Mouse (Mus musculus) intestine, embryonic 15.5 days (tissue): ENCODE data around the gene Alkbh6. TPM values are rescaled to one million over a fixed set of nuclear protein-coding genes. Genes with fewer than 3 reads are reported as not detected.

Experiments
- ATAC-seq: fragments of 200-750 bp; cut with Nextera tagmentation; 2 replicates; pipeline ENCODE4 v1.8.0; 2017; ENCODE audit warnings: moderate TSS enrichment, moderate library complexity
- H3K27ac ChIP-seq: fragments of 300-500 bp; sonication (generic); 2 replicates; pipeline ENCODE4 v1.5.1; 2015; ENCODE audit warnings: mild to moderate bottlenecking, inconsistent platforms
- H3K27me3 ChIP-seq: fragments of 300-500 bp; sonication (generic); replicated peaks from 2 replicates; pipeline ENCODE4 v1.6.1; 2015; ENCODE audit warnings: inconsistent platforms
- H3K36me3 ChIP-seq: fragments of 300-500 bp; sonication (generic); 2 replicates; pipeline ENCODE4 v1.6.1; 2015; ENCODE audit warnings: inconsistent platforms
- H3K4me1 ChIP-seq: fragments of 300-500 bp; sonication (generic); replicated peaks from 2 replicates; pipeline ENCODE4 v1.6.1; 2015; ENCODE audit warnings: inconsistent platforms
- H3K4me2 ChIP-seq: fragments of 300-500 bp; sonication (generic); replicated peaks from 2 replicates; pipeline ENCODE4 v1.6.1; 2015; ENCODE audit warnings: mild to moderate bottlenecking, inconsistent platforms
- H3K4me3 ChIP-seq: fragments of 300-500 bp; sonication (generic); replicated peaks from 2 replicates; pipeline ENCODE4 v1.5.1; 2015; ENCODE audit warnings: inconsistent platforms
- H3K9ac ChIP-seq: fragments of 300-500 bp; sonication (generic); 2 replicates; pipeline ENCODE4 v1.6.1; 2015; ENCODE audit warnings: inconsistent platforms
- H3K9me3 ChIP-seq: fragments of 300-500 bp; sonication (generic); 2 replicates; pipeline ENCODE4 v1.6.1; 2016; ENCODE audit warnings: inconsistent platforms
- WGBS: fragments of 180-500 bp; shearing (Covaris S2); methylation state at CpG from one replicate; pipeline ENCODE4 v1.1.7; 2015; 5-methylcytosine and 5-hydroxymethylcytosine counted together
- polyA plus RNA-seq: library from polyadenylated mRNA; unstranded; fragments of >200 nt; fragmentation: Nextera tagmentation; extraction: Ambion mirVana; gene quantifications from 2 replicates; pipeline ENCODE4 v1.2.1, GENCODE M21; 2015

Alkbh6 gene
- polyA plus RNA-seq, 1 experiment from 2014 or later = 63.9 TPM

- no peak for ATAC-seq
- 54% methylated on average over 6 of the region's 6 CpGs for WGBS
Measured at GRCm38 (mm10) chr7:30363344-30363738, 54.8 kb downstream of the Alkbh6 start.

More at GRCm38 (mm10) chr7:30363344-30363738, 54.8 kb downstream of the Alkbh6 start:
- Histone ChIP-seq H3K27ac (no peak overlapping the region), H3K4me2 (peak overlapping the region; percentile 85), H3K9me3 (no peaks in the 10 kb centered on the region), H3K27me3 (peaks cover 7% of the 10 kb centered on the region; the same call in 1 of the 2 replicates), H3K4me1 (peaks cover 21% of the 10 kb centered on the region), H3K4me3 (peak overlapping the region; percentile 62), H3K9ac (peak overlapping the region; percentile 66), H3K36me3 (peaks cover 4% of the 10 kb centered on the region; the same call in 1 of the 2 replicates)

Other genes starting within 250 kb of the Alkbh6 start
- 3.9 and 4.5 TPM in 2 replicates for gene Zfp82, start 235.8 kb upstream of the Alkbh6 start, polyA plus RNA-seq
- 1.2 and 1.5 TPM in 2 replicates for gene Gm26920, start 218.3 kb upstream of the Alkbh6 start, polyA plus RNA-seq
- gene Zfp566, start 218.2 kb upstream of the Alkbh6 start, polyA plus RNA-seq = 6.0 and 6.1 TPM in 2 replicates
- 71.0 and 82.3 TPM in 2 replicates for gene Zfp260, start 213.9 kb upstream of the Alkbh6 start, polyA plus RNA-seq
- gene Zfp382, start 186.8 kb upstream of the Alkbh6 start, polyA plus RNA-seq = 6.7 and 8.3 TPM in 2 replicates
- gene Zfp146, start 139.0 kb upstream of the Alkbh6 start, polyA plus RNA-seq = 12.2 and 13.6 TPM in 2 replicates
- gene Cox7a1, start 124.6 kb upstream of the Alkbh6 start, polyA plus RNA-seq = 30.7 and 34.3 TPM in 2 replicates
- 83.7 and 101 TPM in 2 replicates for gene Capns1, start 109.9 kb upstream of the Alkbh6 start, polyA plus RNA-seq
- gene Polr2i, start 76.8 kb upstream of the Alkbh6 start, polyA plus RNA-seq = 115 and 116 TPM in 2 replicates
- gene Tbcb, start 76.4 kb upstream of the Alkbh6 start, polyA plus RNA-seq = 136 and 148 TPM in 2 replicates
- not detected in 2 replicates for gene Ovol3, start 73.0 kb upstream of the Alkbh6 start, polyA plus RNA-seq
- gene Thap8, start 28.6 kb upstream of the Alkbh6 start, polyA plus RNA-seq = 0.34 and 0.56 TPM in 2 replicates
- 6.6 and 8.4 TPM in 2 replicates for gene Wdr62, start 28.3 kb upstream of the Alkbh6 start, polyA plus RNA-seq
- 22.6 and 23.4 TPM in 2 replicates for gene Clip3, start 17.0 kb upstream of the Alkbh6 start, polyA plus RNA-seq
- 47.7 and 65.3 TPM in 2 replicates for gene Syne4, start 6.1 kb downstream of the Alkbh6 start, polyA plus RNA-seq
- gene E130208F15Rik, start 13.0 kb downstream of the Alkbh6 start, polyA plus RNA-seq = 1.8 TPM in 1 of 2 replicates, not detected in the other
- gene Sdhaf1, start 15.2 kb downstream of the Alkbh6 start, polyA plus RNA-seq = 15.5 and 18.0 TPM in 2 replicates
- gene Lrfn3, start 54.1 kb downstream of the Alkbh6 start, polyA plus RNA-seq = 2.9 and 3.9 TPM in 2 replicates
- 49.8 and 63.7 TPM in 2 replicates for gene Tyrobp, start 105.0 kb downstream of the Alkbh6 start, polyA plus RNA-seq
- 2.2 and 2.5 TPM in 2 replicates for gene Hcst, start 111.1 kb downstream of the Alkbh6 start, polyA plus RNA-seq
- 2.1 and 2.4 TPM in 2 replicates for gene Nfkbid, start 113.0 kb downstream of the Alkbh6 start, polyA plus RNA-seq
- 39.0 and 40.8 TPM in 2 replicates for gene Aplp1, start 136.8 kb downstream of the Alkbh6 start, polyA plus RNA-seq
- 2.0 and 3.0 TPM in 2 replicates for gene Kirrel2, start 149.0 kb downstream of the Alkbh6 start, polyA plus RNA-seq
- gene Nphs1, start 149.6 kb downstream of the Alkbh6 start, polyA plus RNA-seq = 1.3 and 3.3 TPM in 2 replicates
- gene Prodh2, start 184.9 kb downstream of the Alkbh6 start, polyA plus RNA-seq = 5.0 and 5.2 TPM in 2 replicates
- 7.4 and 7.8 TPM in 2 replicates for gene Arhgap33, start 226.3 kb downstream of the Alkbh6 start, polyA plus RNA-seq
- gene Hspb6, start 243.5 kb downstream of the Alkbh6 start, polyA plus RNA-seq = 37.8 and 41.5 TPM in 2 replicates
- gene Proser3, start 243.6 kb downstream of the Alkbh6 start, polyA plus RNA-seq = 8.7 and 10.0 TPM in 2 replicates